Mouse (Mus musculus) B cell, adult (primary cell): ENCODE measurements around the gene Mapt. TPM values are rescaled to one million over a fixed set of nuclear protein-coding genes. Genes with fewer than 3 reads are reported as not detected.

Experiments used
- total RNA-seq: library from RNA; stranded (reverse); gene quantifications from 4 replicates; pipeline ENCODE4 v1.2.4, GENCODE M21; 2023; ENCODE audit not compliant: inconsistent age

The Mapt gene
- 0.24 TPM in 1 of 4 replicates, not detected in the others for total RNA-seq

DNA sequence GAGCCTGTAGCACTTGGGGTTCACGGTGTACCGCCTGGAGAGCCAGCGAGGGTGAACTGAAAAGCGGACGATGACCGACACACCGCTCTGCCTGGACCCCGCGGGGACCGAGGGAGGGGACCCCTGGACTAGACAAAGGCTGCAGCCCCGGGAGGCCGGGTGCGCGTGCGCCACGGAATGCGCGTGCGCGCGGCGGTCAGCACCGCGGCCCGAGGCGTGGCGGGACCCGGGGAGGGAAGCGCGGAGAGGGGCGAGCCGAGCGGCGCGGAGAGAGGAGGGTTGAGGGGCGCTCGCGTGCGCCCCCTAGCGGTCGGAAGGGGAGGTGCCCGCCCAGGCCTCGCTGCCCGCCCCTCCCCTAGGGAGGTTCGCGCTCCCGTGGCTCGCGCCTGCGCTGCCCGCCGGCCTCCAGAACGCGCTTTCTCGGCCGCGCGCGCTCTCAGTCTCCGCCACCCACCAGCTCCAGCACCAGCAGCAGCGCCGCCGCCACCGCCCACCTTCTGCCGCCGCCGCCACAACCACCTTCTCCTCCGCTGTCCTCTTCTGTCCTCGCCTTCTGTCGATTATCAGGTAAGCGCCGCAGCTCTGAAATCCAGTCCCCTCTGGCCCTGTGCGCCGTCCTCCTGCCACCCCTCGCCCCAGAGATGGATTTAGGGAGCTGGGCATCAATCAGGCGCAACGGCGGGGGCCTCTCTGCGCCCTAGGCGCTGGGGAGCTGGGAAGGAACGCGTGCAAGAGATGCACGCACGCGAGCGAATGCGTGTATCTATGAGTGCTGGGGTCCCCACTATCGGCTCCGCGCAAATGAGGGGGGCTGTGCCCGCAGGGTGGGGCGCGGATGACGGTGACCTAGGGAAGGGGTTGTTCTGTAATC lies at the start of gene Mapt:
TSS of gene Mapt (plus strand) at position 350 of the 871 bp plus-strand sequence.

DNA sequence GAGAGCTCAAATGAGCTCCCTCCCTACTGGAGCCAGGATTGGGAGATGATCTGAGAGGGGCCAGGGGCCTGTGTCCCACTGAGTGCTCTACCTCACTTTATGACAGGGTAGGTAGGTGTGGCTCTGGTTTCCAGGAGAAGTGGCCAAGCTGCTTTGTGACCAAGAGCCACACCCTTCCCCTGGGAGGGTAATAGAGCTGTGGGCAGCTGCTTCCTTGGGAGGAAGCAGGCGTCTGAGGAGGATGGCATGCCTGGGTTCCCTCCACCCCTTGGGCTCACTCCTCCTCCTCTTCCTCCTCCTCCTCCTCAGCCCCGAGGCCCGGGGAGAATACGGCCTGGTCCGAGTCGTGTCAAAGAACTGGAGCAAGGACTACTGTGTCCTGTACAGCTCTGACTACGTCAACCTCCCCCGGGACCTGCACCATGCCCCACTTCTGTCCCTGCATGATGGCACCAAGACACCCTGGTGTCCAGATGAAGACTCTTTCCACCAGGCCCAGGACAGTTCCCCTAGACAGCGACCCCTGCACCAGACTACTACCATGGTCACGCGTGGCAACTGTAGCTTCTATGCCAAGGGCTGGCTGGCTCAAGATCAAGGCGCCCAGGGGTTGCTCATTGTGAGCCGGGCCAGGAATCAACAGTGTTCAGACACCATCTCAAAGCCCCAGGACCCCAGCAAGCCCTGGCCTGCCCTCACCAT lies 44.9 kb upstream of the Mapt start, which contains the start of gene Sppl2c:
TSS of gene Sppl2c (plus strand) at position 193 of the 702 bp plus-strand sequence.

Other genes with a start within 250 kb of the Mapt start
- not detected in 4 replicates for gene Crhr1, start 98.5 kb upstream of the Mapt start, total RNA-seq
- gene Sppl2c, start 45.1 kb upstream of the Mapt start, total RNA-seq: not detected in 4 replicates
- 124 to 134 TPM (median 128 TPM) in 4 replicates for gene Kansl1, start 237.5 kb downstream of the Mapt start, total RNA-seq